Mouse (Mus musculus): Measurements from ENCODE around the gene Tmem240. TPM values are rescaled to one million over a fixed set of nuclear protein-coding genes. Genes with fewer than 3 reads are reported as not detected.

Tmem240 gene
- polyA plus RNA-seq, 1 experiment = 0.54 TPM

DNA sequence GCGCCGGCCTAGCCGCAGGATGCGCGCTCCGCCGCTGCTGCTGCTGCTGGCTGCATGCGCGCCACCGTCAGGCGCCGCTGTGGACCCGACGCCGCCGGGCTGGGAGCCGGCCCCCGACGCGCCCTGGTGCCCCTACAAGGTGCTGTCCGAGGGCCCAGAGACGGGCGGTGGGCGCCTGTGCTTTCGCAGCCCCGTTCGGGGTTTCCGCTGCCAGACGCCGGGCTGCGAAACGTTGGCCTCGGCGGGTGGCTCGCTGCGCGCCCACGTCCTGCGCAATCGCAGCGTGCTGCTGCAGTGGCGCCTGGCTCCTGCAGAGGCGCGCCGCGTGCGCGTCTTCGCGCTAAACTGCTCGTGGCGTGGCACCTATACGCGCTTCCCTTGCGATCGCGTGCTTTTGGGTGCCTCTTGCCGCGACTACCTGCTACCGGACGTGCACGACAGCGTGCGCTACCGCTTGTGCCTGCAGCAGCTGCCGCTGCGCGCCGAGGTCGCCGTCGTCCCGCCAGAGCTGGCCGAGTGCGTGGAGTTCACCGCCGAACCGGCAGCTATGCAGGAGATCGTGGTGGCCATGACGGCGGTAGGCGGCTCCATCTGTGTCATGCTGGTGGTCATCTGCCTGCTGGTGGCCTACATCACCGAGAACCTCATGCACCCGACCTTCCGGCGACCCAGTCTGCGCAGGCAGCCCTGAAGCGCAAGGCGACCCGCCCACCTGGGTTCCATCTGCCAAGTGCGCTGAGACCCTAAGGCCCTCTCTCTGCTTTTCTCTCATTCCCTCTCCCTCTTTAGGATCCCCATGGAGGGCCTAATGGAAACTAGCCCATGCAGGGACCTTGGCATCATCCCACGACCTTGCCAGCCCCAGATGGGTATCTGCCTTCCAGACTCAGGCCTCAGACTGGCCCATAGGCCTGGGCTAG lies 39.9 kb upstream of the Tmem240 start:
- Histone ChIP-seq H3K4me3 (ENCODE audit: low read depth, low read length) (peak overlapping the region; percentile 70), H3K27ac (ENCODE audit: insufficient read depth, low read length) (no peak overlapping the region), H3K4me1 (ENCODE audit: control insufficient read depth, insufficient read depth, low read length) (peaks cover 2% of the 10 kb centered on the region), H3K36me3 (ENCODE audit: control insufficient read depth, insufficient read depth, low read length, poor library complexity, severe bottlenecking) (no peaks in the 10 kb centered on the region), H3K27me3 (ENCODE audit: control insufficient read depth, insufficient read depth, low read length, poor library complexity, severe bottlenecking) (no peaks in the 10 kb centered on the region), H3K9ac (ENCODE audit: low read depth, poor library complexity, severe bottlenecking) (peak overlapping the region; percentile 64), H3K9me3 (replicated peaks; ENCODE audit: control insufficient read depth, insufficient read depth, low read length, poor library complexity, severe bottlenecking) (no peaks in the 10 kb centered on the region)
- TF ChIP-seq POLR2A (IDR thresholded peaks at IDR 0.05; ENCODE audit: insufficient read depth, low read length) = no peak
- TF ChIP-seq EP300 (IDR thresholded peaks at IDR 0.05; ENCODE audit: insufficient read depth, low read depth, low read length) = no peak
- TF ChIP-seq CTCF (IDR thresholded peaks at IDR 0.05; ENCODE audit: low read depth, low read length) = no peak

DNA sequence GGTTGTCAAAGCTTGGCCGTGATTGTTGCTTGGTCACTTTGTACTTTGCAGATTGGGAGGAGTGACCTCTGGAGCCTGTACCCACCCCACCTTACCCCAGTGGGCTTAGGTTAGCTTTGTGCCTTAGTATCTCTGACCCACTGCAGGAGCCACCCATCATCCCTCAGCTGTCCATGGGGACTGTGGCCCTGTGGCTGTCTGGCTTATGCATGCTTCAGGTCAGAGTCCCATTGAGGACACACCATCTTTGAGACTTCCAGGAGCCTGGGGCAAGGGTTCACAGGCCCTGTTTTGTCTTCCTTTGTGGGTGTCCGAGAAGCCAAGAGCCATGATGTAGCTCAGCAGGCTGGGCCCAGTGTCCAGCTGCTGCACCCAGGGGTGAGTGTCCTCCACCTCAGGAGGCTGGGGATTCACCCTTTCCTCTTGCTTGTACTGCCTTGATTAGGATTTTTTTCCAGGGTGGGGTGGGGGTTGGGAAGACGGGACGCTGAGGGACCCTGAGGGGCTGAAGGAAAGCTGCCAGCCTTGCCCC lies 39.0 kb upstream of the Tmem240 start:
- H3K4me3 ChIP-seq (ENCODE audit: low read depth, low read length) = peak overlapping the region; percentile 70
- H3K27me3 ChIP-seq (ENCODE audit: control insufficient read depth, insufficient read depth, low read length, poor library complexity, severe bottlenecking) = no peaks in the 10 kb centered on the region
- H3K9me3 ChIP-seq (replicated peaks; ENCODE audit: control insufficient read depth, insufficient read depth, low read length, poor library complexity, severe bottlenecking) = no peaks in the 10 kb centered on the region
- TF ChIP-seq CTCF (IDR thresholded peaks at IDR 0.05; ENCODE audit: low read depth, low read length) = no peak
- TF ChIP-seq EP300 (IDR thresholded peaks at IDR 0.05; ENCODE audit: insufficient read depth, low read depth, low read length) = no peak
- H3K27ac ChIP-seq (ENCODE audit: insufficient read depth, low read length) = no peak overlapping the region
- H3K4me1 ChIP-seq (ENCODE audit: control insufficient read depth, insufficient read depth, low read length) = peaks cover 2% of the 10 kb centered on the region
- H3K36me3 ChIP-seq (ENCODE audit: control insufficient read depth, insufficient read depth, low read length, poor library complexity, severe bottlenecking) = no peaks in the 10 kb centered on the region
- peak overlapping the region; percentile 64 for H3K9ac ChIP-seq (ENCODE audit: low read depth, poor library complexity, severe bottlenecking)

DNA sequence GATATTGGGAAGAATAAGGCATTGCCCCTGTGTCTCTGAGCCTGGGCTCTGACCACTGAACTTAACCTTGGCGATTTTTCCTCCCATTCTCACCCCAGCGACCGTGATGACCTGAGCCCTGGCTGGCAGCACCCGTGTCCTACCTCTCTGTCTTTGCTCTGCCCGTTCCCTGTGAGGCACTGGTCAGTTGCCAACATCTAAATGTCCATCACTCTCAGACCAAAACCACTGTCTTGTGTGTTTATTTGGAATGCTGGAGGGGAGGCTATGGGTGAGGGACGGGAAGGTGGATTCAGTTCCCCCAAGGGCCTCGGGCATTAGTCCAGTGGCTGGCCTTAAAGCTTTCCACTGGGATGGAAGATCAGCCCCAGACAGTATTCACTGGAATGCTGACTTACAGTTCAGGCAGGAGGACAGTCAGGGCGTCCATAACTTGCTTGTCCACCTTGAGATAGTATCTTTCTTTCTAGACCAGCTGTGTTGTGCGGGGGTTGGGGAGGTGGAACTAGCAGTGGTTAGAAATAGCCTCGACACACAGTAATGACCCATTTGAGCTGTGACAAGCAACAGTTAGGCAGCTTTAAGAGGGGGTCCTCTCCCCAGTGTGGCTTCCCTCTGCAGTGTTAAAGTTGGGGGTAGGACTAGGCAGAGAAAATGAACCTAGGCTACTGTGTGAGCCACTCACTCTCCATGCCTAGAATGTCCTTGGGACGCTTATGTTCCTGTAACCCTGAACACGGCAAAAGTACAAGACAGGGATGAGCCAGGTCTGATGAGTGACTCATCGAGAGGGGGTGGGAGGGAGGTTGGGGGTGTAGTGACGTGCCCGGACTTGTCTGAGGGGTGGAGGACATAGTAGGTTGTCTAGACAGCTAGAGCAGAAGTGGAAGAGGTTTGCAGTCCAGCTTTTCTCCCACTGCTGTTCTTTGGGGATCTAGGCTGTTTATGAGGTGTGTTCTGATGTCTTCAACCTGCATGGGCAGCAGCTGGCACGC lies 38.0 kb upstream of the Tmem240 start:
- H3K27ac ChIP-seq (ENCODE audit: insufficient read depth, low read length) = peak overlapping the region; percentile 93
- peaks cover 2% of the 10 kb centered on the region for H3K4me1 ChIP-seq (ENCODE audit: control insufficient read depth, insufficient read depth, low read length)
- no peaks in the 10 kb centered on the region for H3K36me3 ChIP-seq (ENCODE audit: control insufficient read depth, insufficient read depth, low read length, poor library complexity, severe bottlenecking)
- peak overlapping the region; percentile 64 for H3K9ac ChIP-seq (ENCODE audit: low read depth, poor library complexity, severe bottlenecking)
- H3K9me3 ChIP-seq (replicated peaks; ENCODE audit: control insufficient read depth, insufficient read depth, low read length, poor library complexity, severe bottlenecking) = no peaks in the 10 kb centered on the region
- peak overlapping the region; percentile 70 for H3K4me3 ChIP-seq (ENCODE audit: low read depth, low read length)
- TF ChIP-seq POLR2A (IDR thresholded peaks at IDR 0.05; ENCODE audit: insufficient read depth, low read length) = peak; percentile 25
- TF ChIP-seq CTCF (IDR thresholded peaks at IDR 0.05; ENCODE audit: low read depth, low read length) = no peak
- peak; percentile 93 for TF ChIP-seq EP300 (IDR thresholded peaks at IDR 0.05; ENCODE audit: insufficient read depth, low read depth, low read length)
- no peaks in the 10 kb centered on the region for H3K27me3 ChIP-seq (ENCODE audit: control insufficient read depth, insufficient read depth, low read length, poor library complexity, severe bottlenecking)

DNA sequence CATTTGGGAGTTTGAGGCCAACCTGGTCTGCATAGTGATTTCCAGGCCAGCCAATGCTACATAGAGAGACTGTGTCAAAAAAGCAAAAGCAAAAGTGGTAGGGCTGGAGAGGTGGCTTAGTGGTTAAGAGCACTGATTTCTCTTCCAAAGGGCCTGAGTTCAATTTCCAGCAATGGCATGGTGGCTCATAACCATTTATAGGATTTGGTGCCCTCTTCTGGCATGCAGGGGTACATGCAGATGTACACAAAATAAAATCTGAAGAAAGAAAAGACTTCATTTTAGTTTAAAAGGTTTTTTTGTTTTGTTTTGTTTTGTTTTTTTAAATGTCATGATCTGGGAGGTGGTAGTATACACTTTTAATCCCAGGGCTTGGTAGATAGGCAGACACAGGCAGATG lies 34.2 kb upstream of the Tmem240 start:
- H3K9me3 ChIP-seq (replicated peaks; ENCODE audit: control insufficient read depth, insufficient read depth, low read length, poor library complexity, severe bottlenecking) = no peaks in the 10 kb centered on the region
- H3K36me3 ChIP-seq (ENCODE audit: control insufficient read depth, insufficient read depth, low read length, poor library complexity, severe bottlenecking) = no peaks in the 10 kb centered on the region
- TF ChIP-seq EP300 (IDR thresholded peaks at IDR 0.05; ENCODE audit: insufficient read depth, low read depth, low read length) (no peak), POLR2A (IDR thresholded peaks at IDR 0.05; ENCODE audit: insufficient read depth, low read length) (no peak), CTCF (IDR thresholded peaks at IDR 0.05; ENCODE audit: low read depth, low read length) (no peak)
- H3K9ac ChIP-seq (ENCODE audit: low read depth, poor library complexity, severe bottlenecking) = no peak overlapping the region
- no peaks in the 10 kb centered on the region for H3K27me3 ChIP-seq (ENCODE audit: control insufficient read depth, insufficient read depth, low read length, poor library complexity, severe bottlenecking)
- no peak overlapping the region for H3K4me3 ChIP-seq (ENCODE audit: low read depth, low read length)
- peaks cover 1% of the 10 kb centered on the region for H3K4me1 ChIP-seq (ENCODE audit: control insufficient read depth, insufficient read depth, low read length)
- H3K27ac ChIP-seq (ENCODE audit: insufficient read depth, low read length) = no peak overlapping the region

DNA sequence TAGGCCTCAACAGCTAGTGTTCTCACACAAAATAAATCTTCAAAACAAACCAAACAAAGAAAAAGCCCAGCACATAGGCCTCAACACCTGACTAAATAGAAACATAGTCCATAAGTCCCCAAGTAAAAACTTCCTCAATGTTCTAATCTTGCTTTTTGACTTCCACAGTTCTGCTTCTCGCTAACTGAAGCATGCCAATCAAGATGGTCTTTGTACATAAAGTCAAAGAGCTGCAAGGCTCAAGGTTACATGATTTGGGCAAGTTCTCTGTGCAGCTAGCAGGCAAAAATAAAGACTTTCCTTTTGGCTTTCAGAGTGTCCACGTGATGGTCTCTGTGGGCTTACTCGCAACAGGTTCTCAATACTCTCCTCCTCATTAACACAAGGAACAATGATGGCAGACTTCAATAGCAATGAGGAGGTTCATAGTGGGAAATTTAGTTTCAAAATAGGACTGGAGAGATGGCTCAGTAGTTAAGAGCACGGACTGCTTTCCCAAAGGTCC lies 31.1 kb upstream of the Tmem240 start:
- TF ChIP-seq CTCF (IDR thresholded peaks at IDR 0.05; ENCODE audit: low read depth, low read length) (no peak), EP300 (IDR thresholded peaks at IDR 0.05; ENCODE audit: insufficient read depth, low read depth, low read length) (no peak), POLR2A (IDR thresholded peaks at IDR 0.05; ENCODE audit: insufficient read depth, low read length) (no peak)
- no peak overlapping the region for H3K4me3 ChIP-seq (ENCODE audit: low read depth, low read length)

More for the DNA sequence above, 31.1 kb upstream of the Tmem240 start:
- H3K9me3 ChIP-seq (replicated peaks; ENCODE audit: control insufficient read depth, insufficient read depth, low read length, poor library complexity, severe bottlenecking) = no peaks in the 10 kb centered on the region
- no peaks in the 10 kb centered on the region for H3K27me3 ChIP-seq (ENCODE audit: control insufficient read depth, insufficient read depth, low read length, poor library complexity, severe bottlenecking)
- peaks cover 3% of the 10 kb centered on the region for H3K4me1 ChIP-seq (ENCODE audit: control insufficient read depth, insufficient read depth, low read length)
- H3K9ac ChIP-seq (ENCODE audit: low read depth, poor library complexity, severe bottlenecking) = peak overlapping the region; percentile 50; the same call in 1 of the 2 replicates
- H3K27ac ChIP-seq (ENCODE audit: insufficient read depth, low read length) = no peak overlapping the region
- no peaks in the 10 kb centered on the region; the same call in 1 of the 2 replicates for H3K36me3 ChIP-seq (ENCODE audit: control insufficient read depth, insufficient read depth, low read length, poor library complexity, severe bottlenecking)

All from ES-Bruce4 (cell line).